Mouse (Mus musculus) layer of hippocampus, adult 18-20 months (tissue): ENCODE data around the gene Dusp6. TPM values are rescaled to one million over a fixed set of nuclear protein-coding genes. Genes with fewer than 3 reads are reported as not detected.
"Not testable (repeated sequence)": the region's sequence is repeated elsewhere in the genome, so short reads cannot be mapped to it uniquely, and the experiment has no call there.

Source experiments
- DNase-seq, 2 experiments: peaks; one replicate each; pipeline ENCODE4 v3.0.0; 2022; ENCODE audit warnings: low spot score in 2 of 2
- long read RNA-seq: library from polyadenylated mRNA; stranded (forward); transcript quantifications from one replicate; pipeline ENCODE4 v2.0.0, GENCODE M21; 2021
- total RNA-seq, 2 experiments: library from RNA; stranded (reverse); gene quantifications; 2 replicates each; pipeline ENCODE4 v1.2.3; 2021

The Dusp6 gene
- 10 to 100 TPM; 80.3 to 83.0 TPM for total RNA-seq
- long read RNA-seq, transcript Dusp6-201 (3 exons, 2,796 nt): major isoform, 83 of 86 reads
- long read RNA-seq, partial matches to known transcripts: 0 of 86 reads
- long read RNA-seq, other reads (novel, unspliced or antisense): 1 of 86 reads

GRCm38 (mm10) chr10:99262867-99263379, at the start of gene Dusp6:
Gene Dusp6 (plus strand): TSS chr10:99263231.
- peak; percentile 96 to 98 for DNase-seq

GRCm38 (mm10) chr10:99214421-99215299, 48.4 kb upstream of the Dusp6 start:
- no peak for DNase-seq

- not testable (repeated sequence) for DNase-seq
Measured at GRCm38 (mm10) chr10:99216570-99216969, 46.5 kb upstream of the Dusp6 start.

- DNase-seq: no peak
Measured at GRCm38 (mm10) chr10:99221540-99221939, 41.5 kb upstream of the Dusp6 start.

GRCm38 (mm10) chr10:99222726-99223125, 40.3 kb upstream of the Dusp6 start:
- no peak for DNase-seq

GRCm38 (mm10) chr10:99224218-99224617, 38.8 kb upstream of the Dusp6 start:
- DNase-seq: no peak

- no peak for DNase-seq
Measured at GRCm38 (mm10) chr10:99226782-99227181, 36.2 kb upstream of the Dusp6 start.

GRCm38 (mm10) chr10:99227968-99228864, 34.8 kb upstream of the Dusp6 start:
- peak in 1 of 2 experiments; percentile 51 for DNase-seq

- no peak for DNase-seq
Measured at GRCm38 (mm10) chr10:99229031-99229684, 33.9 kb upstream of the Dusp6 start.

GRCm38 (mm10) chr10:99232518-99233227, 30.4 kb upstream of the Dusp6 start:
- no peak for DNase-seq

GRCm38 (mm10) chr10:99234336-99234735, 28.7 kb upstream of the Dusp6 start:
- no peak for DNase-seq

GRCm38 (mm10) chr10:99235081-99235480, 27.9 kb upstream of the Dusp6 start:
- no peak for DNase-seq

GRCm38 (mm10) chr10:99237205-99237832, 25.7 kb upstream of the Dusp6 start:
- no peak for DNase-seq

- DNase-seq: no peak
Measured at GRCm38 (mm10) chr10:99238537-99238936, 24.5 kb upstream of the Dusp6 start.

GRCm38 (mm10) chr10:99241284-99241828, 21.7 kb upstream of the Dusp6 start:
- DNase-seq: no peak

GRCm38 (mm10) chr10:99241829-99242711, 21.0 kb upstream of the Dusp6 start:
- DNase-seq: peak in 1 of 2 experiments; percentile 71

GRCm38 (mm10) chr10:99242721-99243120, 20.3 kb upstream of the Dusp6 start:
- DNase-seq: no peak

GRCm38 (mm10) chr10:99243907-99244489, 19.0 kb upstream of the Dusp6 start:
- DNase-seq: no peak
